Mouse (Mus musculus): Measurements from ENCODE around the gene Anapc2. TPM values are rescaled to one million over a fixed set of nuclear protein-coding genes. Genes with fewer than 3 reads are reported as not detected.

Anapc2 gene
- polyA plus RNA-seq, 1 experiment: 82.6 TPM

- Histone ChIP-seq H3K27me3 (replicated peaks; ENCODE audit: control insufficient read depth, insufficient read depth, low read length) (no peaks in the 10 kb centered on the region), H3K27ac (ENCODE audit: insufficient read depth, low read depth, low read length) (peak overlapping the region; percentile 61; the same call in 1 of the 2 replicates), H3K4me3 (ENCODE audit: insufficient read depth, low read depth, low read length) (peak overlapping the region; percentile 43), H3K36me3 (ENCODE audit: control insufficient read depth, insufficient read depth, low read length) (no peaks in the 10 kb centered on the region), H3K4me1 (ENCODE audit: control insufficient read depth, insufficient read depth, low read length) (peaks cover 17% of the 10 kb centered on the region)
- TF ChIP-seq POLR2A (IDR thresholded peaks at IDR 0.05; ENCODE audit: low read depth, low read length): no peak
- TF ChIP-seq CTCF (conservative IDR thresholded peaks at IDR 0.05; ENCODE audit: insufficient read depth, insufficient read length, low read depth, low read length): no peak
- WGBS: 2% methylated on average over 29 of the region's 29 CpGs
- peak; percentile 92 for DNase-seq
Observed at GRCm38 (mm10) chr2:25240723-25241437, 31.4 kb upstream of the Anapc2 start.

- H3K36me3 ChIP-seq (ENCODE audit: control insufficient read depth, insufficient read depth, low read length): no peaks in the 10 kb centered on the region
- no peaks in the 10 kb centered on the region for H3K27me3 ChIP-seq (replicated peaks; ENCODE audit: control insufficient read depth, insufficient read depth, low read length)
- DNase-seq: no peak
- H3K27ac ChIP-seq (ENCODE audit: insufficient read depth, low read depth, low read length): no peak overlapping the region; the same call in 1 of the 2 replicates
- no peak for TF ChIP-seq CTCF (conservative IDR thresholded peaks at IDR 0.05; ENCODE audit: insufficient read depth, insufficient read length, low read depth, low read length)
- H3K4me1 ChIP-seq (ENCODE audit: control insufficient read depth, insufficient read depth, low read length): peaks cover 14% of the 10 kb centered on the region; the same call in 1 of the 2 replicates
- WGBS: 10% methylated on average over 6 of the region's 6 CpGs
- no peak overlapping the region; the same call in 1 of the 2 replicates for H3K4me3 ChIP-seq (ENCODE audit: insufficient read depth, low read depth, low read length)
Observed at GRCm38 (mm10) chr2:25241438-25241775, 30.9 kb upstream of the Anapc2 start.

GRCm38 (mm10) chr2:25242101-25242506 is 30.2 kb upstream of the Anapc2 start, which contains the start of the genes Rnf208 and Cysrt1:
Gene Rnf208, plus strand, starts transcription at chr2:25242255.
Gene Cysrt1, minus strand, starts transcription at chr2:25242452.
- peaks cover 14% of the 10 kb centered on the region; the same call in 1 of the 2 replicates for H3K4me1 ChIP-seq (ENCODE audit: control insufficient read depth, insufficient read depth, low read length)
- TF ChIP-seq POLR2A (IDR thresholded peaks at IDR 0.05; ENCODE audit: low read depth, low read length): no peak
- DNase-seq: no peak
- under 1% methylated on average over 41 of the region's 59 CpGs for WGBS
- no peaks in the 10 kb centered on the region for H3K27me3 ChIP-seq (replicated peaks; ENCODE audit: control insufficient read depth, insufficient read depth, low read length)
- H3K4me3 ChIP-seq (ENCODE audit: insufficient read depth, low read depth, low read length): peak within 1 kb of the TSS; percentile 59
- peak within 1 kb of the TSS; percentile 32; the same call in 1 of the 2 replicates for H3K27ac ChIP-seq (ENCODE audit: insufficient read depth, low read depth, low read length)
- H3K36me3 ChIP-seq (ENCODE audit: control insufficient read depth, insufficient read depth, low read length): no peaks in the 10 kb centered on the region

DNA sequence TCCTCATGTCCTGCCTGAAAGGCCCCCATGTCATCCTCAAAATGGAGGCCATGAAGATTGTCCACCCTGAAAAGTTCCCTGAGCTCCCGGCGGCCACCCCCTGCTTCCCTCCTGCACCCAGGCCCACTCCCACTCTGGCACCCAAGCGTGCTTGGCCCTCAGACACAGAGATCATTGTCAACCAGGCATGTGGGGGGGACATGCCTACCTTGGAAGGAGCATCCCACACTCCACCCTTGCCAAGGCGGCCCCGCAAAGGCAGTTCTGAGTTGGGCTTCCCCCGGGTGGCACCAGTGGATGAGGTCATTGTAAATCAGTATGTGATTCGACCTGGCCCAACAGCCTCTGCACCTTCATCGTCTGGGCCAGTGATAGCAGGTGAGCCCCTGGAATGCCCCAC is 28.9 kb upstream of the Anapc2 start:
- DNase-seq: no peak
- Histone ChIP-seq H3K27me3 (replicated peaks; ENCODE audit: control insufficient read depth, insufficient read depth, low read length) (no peaks in the 10 kb centered on the region), H3K4me3 (ENCODE audit: insufficient read depth, low read depth, low read length) (no peak overlapping the region), H3K27ac (ENCODE audit: insufficient read depth, low read depth, low read length) (no peak overlapping the region), H3K4me1 (ENCODE audit: control insufficient read depth, insufficient read depth, low read length) (peaks cover 10% of the 10 kb centered on the region; the same call in 1 of the 2 replicates), H3K36me3 (ENCODE audit: control insufficient read depth, insufficient read depth, low read length) (no peaks in the 10 kb centered on the region)
- 82% methylated on average over 8 of the region's 8 CpGs for WGBS
- TF ChIP-seq POLR2A (IDR thresholded peaks at IDR 0.05; ENCODE audit: low read depth, low read length): no peak
- TF ChIP-seq CTCF (conservative IDR thresholded peaks at IDR 0.05; ENCODE audit: insufficient read depth, insufficient read length, low read depth, low read length): no peak

DNA sequence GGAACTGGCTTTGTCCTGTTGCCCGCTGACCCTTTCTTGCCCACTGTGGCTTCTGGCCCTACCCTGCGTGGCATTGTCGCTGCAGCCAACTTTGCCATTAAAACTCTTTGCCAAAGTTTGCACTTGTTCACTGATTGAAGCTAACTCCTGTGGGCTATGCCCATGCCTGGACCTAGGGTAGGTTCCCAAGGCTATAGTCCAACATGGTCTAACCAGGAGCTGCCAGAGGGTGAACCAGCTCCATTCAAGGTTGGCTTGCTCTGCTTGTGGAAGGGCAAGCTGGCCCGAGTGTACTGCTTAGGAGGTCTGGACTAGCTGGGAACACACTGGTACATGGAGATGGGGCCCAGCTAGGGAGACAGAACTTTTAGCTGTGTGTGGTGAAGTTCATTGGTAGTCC is 28.1 kb upstream of the Anapc2 start:
- 86% methylated on average over 4 of the region's 4 CpGs for WGBS
- peak; percentile 59 for DNase-seq
- H3K4me3 ChIP-seq (ENCODE audit: insufficient read depth, low read depth, low read length): no peak overlapping the region
- H3K36me3 ChIP-seq (ENCODE audit: control insufficient read depth, insufficient read depth, low read length): no peaks in the 10 kb centered on the region
- TF ChIP-seq CTCF (conservative IDR thresholded peaks at IDR 0.05; ENCODE audit: insufficient read depth, insufficient read length, low read depth, low read length): no peak
- no peak for TF ChIP-seq POLR2A (IDR thresholded peaks at IDR 0.05; ENCODE audit: low read depth, low read length)
- peaks cover 10% of the 10 kb centered on the region; the same call in 1 of the 2 replicates for H3K4me1 ChIP-seq (ENCODE audit: control insufficient read depth, insufficient read depth, low read length)
- H3K27me3 ChIP-seq (replicated peaks; ENCODE audit: control insufficient read depth, insufficient read depth, low read length): no peaks in the 10 kb centered on the region
- H3K27ac ChIP-seq (ENCODE audit: insufficient read depth, low read depth, low read length): no peak overlapping the region

DNA sequence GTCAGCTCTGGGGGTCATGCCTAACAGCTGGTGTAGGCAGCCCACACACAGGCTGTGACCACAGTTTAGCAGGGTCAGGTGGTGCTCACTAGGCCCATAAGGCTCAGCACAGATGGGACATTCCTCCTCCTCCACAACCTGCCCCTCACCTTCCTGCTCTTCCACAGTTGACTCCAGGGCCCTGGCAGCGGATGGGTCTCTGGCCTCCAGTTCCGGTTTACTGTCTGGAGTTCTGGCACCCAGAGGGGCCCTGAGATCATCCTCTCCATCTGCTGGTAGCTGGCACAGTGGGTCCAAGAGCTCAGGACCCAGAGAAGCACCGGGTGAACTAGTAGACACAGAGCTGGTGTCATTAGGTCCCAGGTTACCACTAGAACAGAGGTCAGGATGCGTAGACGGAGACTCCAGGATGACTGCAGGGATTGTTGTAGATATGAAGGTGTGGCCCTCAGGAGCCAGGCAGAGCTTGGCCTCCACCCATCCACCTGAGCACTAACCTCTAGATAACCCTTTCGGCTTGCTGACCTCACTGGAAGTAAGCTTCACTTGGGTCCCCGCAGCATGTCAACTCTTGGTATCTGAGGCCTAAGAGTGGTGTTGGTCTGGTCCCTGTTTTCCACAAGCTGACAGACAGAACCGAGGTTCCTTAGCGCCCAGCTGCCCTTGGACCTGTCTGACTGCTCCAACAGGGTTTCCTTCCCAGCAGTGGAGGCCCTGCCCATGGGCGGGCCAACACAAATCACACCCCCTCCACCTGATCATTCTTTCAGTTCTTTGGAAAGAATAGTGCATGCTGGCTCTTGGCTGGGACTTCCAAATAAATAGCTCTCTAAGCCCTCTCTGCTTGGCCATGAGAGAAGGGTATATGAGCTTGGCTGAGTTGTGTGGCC is 25.9 kb upstream of the Anapc2 start, which contains the start of gene AL732309.1:
Gene AL732309.1 (minus strand): TSS at position 681 of the 890 bp plus-strand sequence.
- WGBS: 75% methylated on average over 10 of the region's 10 CpGs
- Histone ChIP-seq H3K4me3 (ENCODE audit: insufficient read depth, low read depth, low read length) (no peak within 1 kb of the TSS), H3K27ac (ENCODE audit: insufficient read depth, low read depth, low read length) (peak within 1 kb of the TSS; percentile 6; the same call in 1 of the 2 replicates)

DNA sequence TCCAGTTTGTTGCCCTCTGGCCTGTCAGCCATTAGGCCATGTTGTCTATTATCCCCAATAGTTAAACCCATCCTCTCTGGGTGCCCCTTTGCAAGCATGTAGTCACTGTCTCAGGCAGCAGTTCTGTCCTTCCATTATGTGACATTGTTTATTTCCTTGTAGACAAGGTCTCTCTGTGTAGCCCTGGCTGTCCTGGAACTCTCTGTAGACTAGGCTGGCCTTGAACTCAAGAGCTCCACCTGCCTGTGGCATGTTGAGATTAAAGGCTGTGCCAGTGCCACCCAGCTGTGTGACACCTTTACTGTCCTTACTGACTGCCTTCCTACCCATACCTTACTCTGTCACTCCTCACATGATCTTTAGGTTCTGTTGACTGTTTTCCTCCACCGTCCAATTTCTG is 19.9 kb upstream of the Anapc2 start:
- H3K4me1 ChIP-seq (ENCODE audit: control insufficient read depth, insufficient read depth, low read length): peaks cover 9% of the 10 kb centered on the region; the same call in 1 of the 2 replicates
- no peaks in the 10 kb centered on the region for H3K36me3 ChIP-seq (ENCODE audit: control insufficient read depth, insufficient read depth, low read length)
- H3K27ac ChIP-seq (ENCODE audit: insufficient read depth, low read depth, low read length): no peak overlapping the region
- TF ChIP-seq CTCF (conservative IDR thresholded peaks at IDR 0.05; ENCODE audit: insufficient read depth, insufficient read length, low read depth, low read length) (peak; percentile 65), POLR2A (IDR thresholded peaks at IDR 0.05; ENCODE audit: low read depth, low read length) (no peak)
- H3K27me3 ChIP-seq (replicated peaks; ENCODE audit: control insufficient read depth, insufficient read depth, low read length): no peaks in the 10 kb centered on the region
- H3K4me3 ChIP-seq (ENCODE audit: insufficient read depth, low read depth, low read length): no peak overlapping the region
- peak; percentile 59 for DNase-seq
- 92% methylated on average over 1 of the region's 1 CpGs for WGBS

More for the DNA sequence above, 25.9 kb upstream of the Anapc2 start, which contains the start of gene AL732309.1:
- peak; percentile 69 for DNase-seq
- Histone ChIP-seq H3K4me1 (ENCODE audit: control insufficient read depth, insufficient read depth, low read length) (peaks cover under 1% of the 10 kb centered on the region; the same call in 1 of the 2 replicates), H3K36me3 (ENCODE audit: control insufficient read depth, insufficient read depth, low read length) (no peaks in the 10 kb centered on the region), H3K27me3 (replicated peaks; ENCODE audit: control insufficient read depth, insufficient read depth, low read length) (no peaks in the 10 kb centered on the region)
- TF ChIP-seq POLR2A (IDR thresholded peaks at IDR 0.05; ENCODE audit: low read depth, low read length) (no peak), CTCF (conservative IDR thresholded peaks at IDR 0.05; ENCODE audit: insufficient read depth, insufficient read length, low read depth, low read length) (no peak)
